Mouse (Mus musculus) lung, adult 2 months (tissue): ENCODE results near the gene Cryba1.

Experiments
- CTCF ChIP-seq: fragments of 200-500 bp; IDR thresholded peaks from 2 replicates; pipeline ENCODE4 v1.5.1; 2011; ENCODE audit warnings: mild to moderate bottlenecking, low read length, control low read depth; ENCODE audit not compliant: insufficient read depth
- POLR2A ChIP-seq: fragments of 200-500 bp; IDR thresholded peaks from 2 replicates; pipeline ENCODE4 v1.6.1; 2011; ENCODE audit warnings: low read depth, mild to moderate bottlenecking, control low read depth, low read length, borderline replicate concordance; ENCODE audit errors: extremely low read depth

GRCm38 (mm10) chr11:77762783-77763672 lies 37.9 kb upstream of the Cryba1 start, which contains the start of gene Myo18a:
- TF ChIP-seq CTCF (no peak), POLR2A (no peak)
